Mouse (Mus musculus) hindlimb bud, embryonic 11.5 days (tissue): ENCODE measurements around the gene Thap12.

Source experiments
- DNase-seq: peaks from one replicate; pipeline ENCODE4 v3.0.0-alpha.2; 2012; ENCODE audit warnings: low read depth, low spot score; ENCODE audit errors: extremely low spot score

Thap12 gene

DNA sequence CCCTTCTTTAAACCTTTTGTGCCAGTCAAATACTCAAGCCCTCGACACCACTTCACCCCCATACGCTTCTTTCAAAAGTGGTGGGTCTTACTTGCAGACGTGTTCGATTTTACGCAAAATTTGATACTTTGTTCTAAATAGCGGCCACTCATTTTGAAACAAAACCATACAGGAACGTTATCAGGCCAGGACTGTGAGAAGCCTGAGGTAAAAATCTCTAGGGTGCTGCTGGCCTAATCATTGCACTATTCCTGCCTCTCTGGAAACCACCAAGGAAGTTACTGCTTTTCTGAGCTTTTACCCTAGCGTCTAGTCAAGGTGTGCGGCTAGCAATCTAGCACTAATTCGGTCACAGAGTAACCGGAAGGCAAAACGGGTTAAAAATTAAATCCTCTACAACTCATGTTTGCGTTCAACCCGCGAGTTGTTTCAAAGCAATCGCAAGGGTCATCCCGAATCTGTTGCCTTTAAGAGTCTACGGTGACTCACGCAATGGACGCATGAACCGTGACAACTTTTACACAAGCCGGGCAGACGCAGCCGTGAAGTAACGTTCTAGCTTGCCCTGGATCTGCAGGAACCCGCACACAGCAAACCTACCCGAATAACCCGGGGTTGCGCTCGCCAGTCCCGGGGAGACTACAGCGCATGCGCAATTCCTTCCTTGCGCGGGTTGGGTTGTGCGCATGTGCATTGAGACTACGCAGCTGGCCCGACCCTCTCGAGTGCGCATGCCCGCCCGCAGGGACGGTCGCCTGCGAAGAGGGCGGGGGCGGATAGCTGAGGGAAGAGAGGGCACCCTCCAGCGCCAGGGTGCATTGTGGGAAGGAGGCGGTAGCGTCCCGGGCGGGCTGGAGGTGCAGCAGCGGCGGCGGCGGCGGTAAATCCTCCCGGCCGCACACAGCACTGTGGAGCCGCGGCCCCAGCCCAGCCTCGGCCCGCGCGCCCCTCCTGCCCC is at the start of gene Thap12:
Thap12 (plus strand) TSS at position 821 of the 958 bp plus-strand sequence.
- DNase-seq: peak; percentile 94

DNA sequence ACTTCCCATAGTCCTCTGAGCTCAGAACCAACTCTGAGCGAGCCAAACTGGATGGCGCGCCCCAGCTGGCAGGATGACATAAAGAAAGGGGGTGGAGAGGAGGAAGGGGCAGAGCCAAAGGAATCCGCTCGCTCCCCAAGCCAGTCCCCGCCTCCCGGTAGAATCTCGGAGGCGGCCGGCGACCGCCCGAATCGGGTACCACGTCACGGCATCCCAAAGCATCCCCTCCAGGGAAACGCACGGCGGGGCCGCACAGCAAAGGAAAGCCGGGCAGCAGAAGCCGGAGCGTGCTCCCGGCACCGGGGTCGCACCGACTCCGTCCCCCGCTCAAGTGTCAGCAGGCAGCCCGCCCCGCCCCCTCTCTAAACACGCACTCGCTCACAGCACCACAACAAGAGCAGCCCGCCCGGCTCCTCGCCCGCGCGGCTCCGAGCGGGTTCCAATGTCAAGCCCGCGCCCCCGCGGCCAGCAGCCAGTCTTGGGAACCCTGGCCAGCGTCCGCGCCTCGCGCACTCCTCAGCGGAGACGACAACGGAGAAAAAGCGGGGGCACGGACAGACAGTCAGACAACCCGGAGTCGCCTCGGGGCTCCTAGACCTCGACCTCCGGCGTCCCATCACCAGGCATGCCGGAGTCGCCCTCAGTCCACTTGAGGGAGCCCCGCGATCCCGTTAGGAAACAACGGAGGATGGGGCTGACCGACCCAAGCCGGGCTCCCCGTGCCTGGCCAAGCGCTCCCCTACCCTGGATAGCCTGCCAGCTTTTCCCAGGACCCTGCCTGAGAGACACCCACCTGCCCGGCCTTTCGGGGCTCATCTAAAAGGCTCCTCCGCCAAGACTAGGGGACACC is 47.0 kb upstream of the Thap12 start:
- DNase-seq: no peak

DNA sequence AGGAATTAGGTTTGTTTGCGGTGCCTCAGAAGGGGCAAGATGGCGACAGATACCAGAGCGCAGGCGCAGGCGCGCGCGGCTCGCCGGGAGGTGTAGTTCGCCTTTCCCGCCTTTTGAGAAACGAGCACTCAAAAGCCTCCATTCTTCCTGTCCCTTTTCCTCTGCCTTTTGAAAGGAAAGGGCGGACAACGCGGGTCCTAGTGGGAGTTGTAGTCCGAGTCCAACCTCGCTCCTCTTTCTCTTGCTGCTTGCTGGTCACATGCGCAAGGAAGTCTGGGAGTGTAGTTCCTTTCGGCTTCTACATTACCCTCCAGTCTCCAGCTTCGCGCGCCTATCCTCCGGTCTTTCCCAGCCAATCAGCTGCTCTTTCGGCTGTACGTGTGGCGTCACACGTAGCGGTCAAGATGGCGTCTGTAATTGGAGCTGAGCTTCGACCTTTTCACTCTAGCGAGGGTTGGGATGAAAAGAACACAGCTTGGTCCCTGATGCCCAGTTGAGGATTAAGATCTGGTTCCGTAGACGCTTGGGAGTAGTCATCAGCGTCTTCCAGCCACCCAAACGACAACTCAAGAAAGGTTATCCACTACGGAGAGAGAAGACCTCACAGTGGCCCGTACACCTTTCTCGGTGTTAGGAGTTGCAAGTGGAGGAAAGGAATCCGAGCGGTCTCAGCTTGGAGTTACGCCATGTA is 46.2 kb upstream of the Thap12 start, which contains the start of gene Emsy:
Emsy (minus strand) TSS at position 253 of the 691 bp plus-strand sequence.
- DNase-seq: peak; percentile 95

DNA sequence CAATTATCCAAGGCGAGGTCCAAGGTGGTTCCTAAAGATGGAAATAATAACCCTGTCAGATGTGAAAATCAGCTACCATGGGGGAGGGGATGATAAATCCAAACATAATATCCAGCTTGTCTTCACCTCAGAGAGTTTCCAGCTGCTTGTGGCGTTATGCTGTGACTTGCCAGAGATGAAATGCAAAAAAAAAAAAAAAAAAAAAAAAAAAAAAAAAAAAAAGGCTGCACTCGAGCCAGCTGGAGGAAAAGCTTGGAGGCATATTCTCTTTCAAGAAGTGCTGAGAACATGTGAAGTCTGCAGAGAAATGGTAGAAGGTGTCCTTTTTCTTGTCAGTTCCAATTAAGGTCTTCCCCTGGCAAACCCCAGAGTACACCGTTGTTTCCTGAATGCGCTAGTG is 37.7 kb upstream of the Thap12 start:
- no peak for DNase-seq

DNA sequence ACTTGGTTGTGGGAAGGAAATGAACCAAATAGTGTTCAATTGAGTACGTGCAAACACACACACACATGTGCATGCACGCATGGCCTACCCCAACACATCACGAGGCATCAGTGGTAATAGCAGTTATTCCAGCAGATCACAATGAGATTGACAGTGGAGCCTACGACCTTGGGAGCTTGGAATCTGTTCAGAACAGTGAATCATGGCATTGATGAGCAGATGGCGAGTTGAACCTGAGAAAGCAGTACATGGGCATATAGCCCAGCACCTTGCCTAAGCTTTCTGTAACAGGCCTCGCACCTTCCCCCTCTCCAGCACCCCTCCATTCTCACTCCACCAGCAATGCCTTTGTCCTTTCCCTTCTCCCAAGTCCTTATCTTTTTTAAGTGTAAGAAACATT is 37.2 kb upstream of the Thap12 start:
- DNase-seq: no peak

DNA sequence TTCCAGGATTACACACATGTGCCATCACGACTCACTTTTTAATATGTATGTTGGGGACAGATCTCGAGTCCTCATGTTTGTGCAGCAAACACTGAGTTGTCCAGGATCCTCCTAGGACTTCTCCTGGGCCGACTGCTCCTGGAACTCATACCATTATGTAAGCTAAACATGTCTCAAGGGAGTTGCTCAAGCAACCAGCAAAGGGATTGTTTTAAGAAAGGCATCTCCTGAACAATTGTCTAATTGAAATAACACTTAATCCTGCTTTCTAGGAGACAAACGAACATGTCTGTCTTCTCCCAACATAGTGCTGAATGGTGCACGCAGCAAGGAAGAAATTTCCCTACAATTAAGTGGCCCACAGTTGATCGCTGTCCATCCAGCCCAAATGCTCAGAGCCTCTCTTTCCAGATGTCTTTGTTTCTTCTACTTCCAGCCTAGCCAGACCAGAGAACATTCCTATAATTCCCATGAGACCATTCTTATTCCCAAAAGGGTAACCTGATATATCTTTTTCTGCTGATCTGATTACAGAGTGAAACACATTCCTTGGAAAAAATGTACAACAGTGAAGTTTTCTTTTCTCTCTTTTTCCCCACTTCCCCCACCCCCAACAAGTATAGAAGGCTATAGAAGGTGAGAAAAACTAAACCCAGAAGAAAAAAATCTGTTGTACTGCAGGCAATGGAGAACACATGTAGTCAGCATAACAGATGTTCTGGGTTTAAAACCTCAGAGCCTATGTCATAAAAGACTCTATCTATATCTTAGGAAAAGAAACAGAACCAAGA is 34.8 kb upstream of the Thap12 start:
- DNase-seq: no peak

DNA sequence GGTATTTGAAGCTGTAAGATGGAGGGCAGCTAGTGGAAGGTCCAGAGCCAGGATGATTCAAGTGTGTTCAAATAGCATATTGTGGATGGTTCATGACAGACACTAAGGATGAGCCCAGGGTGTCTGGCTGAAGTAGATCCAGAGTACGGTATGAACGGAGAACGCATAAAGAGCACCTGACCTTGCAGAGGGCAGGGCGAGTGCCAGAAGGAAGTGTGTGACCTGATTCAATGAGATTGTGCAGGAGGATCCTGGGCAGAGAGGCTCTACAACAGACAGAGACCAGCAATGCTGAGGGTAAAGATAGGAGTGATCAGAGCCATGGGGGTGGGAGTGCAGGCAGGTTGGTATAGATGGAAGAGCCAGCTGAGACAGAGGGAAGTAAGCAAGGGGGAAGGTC is 32.1 kb upstream of the Thap12 start:
- no peak for DNase-seq

DNA sequence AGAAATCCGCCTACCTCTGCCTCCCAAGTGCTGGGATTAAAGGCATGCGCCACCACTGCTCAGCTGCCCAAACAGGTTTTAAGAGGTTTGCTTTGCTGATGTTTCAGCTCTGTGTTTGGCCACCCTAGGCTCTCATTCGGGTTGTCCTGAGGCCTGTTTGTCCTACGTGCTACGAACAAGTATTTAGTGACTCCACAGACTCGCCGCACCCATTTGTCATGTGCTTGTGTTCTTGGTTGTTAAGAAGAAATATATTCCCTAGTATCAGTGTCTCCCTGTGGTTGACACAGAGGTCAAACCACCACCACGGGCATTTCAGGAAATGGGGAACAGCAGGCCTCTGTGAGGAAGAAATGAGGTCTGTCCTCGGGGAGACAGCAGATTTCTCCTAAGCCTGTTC is 31.5 kb upstream of the Thap12 start:
- no peak for DNase-seq

DNA sequence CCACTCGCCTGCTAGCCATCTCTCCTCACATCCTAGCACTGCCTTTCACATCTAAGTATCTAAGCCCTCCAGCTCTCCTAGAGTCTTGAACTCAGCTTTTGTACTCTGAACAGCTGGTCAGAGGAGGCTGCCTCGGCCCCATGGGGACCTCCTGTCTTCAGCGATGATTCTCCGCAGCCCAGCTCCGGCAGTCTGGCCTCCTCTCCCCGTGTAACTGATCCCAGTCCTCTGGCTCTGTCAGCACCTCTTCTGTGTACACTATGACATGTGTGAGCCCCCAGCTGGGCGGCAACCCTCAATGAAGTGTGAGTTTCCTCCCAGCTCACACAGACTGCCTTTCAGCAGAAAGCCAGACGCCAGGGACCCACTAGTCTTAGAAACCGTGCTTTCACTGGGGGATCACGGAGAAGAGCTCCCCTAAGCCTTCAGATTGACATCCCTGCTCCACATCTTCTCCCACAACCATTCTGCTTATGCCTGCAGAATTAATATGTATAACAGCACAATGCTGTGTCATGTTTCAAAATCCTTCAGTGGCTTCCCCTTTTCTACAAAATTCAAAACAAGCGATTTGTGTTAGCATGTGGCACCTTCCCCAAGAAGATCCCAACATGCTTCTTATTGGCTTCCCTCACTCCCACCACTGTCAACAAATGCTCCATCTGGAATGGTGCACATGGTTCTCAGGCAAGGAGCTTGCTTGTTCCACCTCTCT is 30.5 kb upstream of the Thap12 start:
- no peak for DNase-seq

DNA sequence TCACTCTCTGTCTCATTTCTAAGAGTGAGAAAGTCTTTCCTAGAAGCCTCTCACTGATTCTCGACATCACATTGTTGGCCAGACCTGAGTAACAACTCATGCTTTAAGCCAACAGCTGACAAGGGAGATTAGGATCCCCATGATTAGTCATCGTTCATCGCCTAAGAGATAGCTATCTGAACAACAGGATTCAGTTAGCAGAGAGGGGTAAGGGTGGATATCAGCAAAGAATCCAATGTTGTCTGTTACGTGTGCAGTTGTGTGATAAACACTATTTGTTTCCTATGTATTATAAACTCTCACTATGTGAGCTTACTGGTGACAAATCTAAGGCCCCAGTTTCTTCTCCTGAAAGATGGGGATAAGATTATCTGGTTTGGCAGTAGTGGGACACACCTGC is 28.6 kb upstream of the Thap12 start:
- DNase-seq: no peak

DNA sequence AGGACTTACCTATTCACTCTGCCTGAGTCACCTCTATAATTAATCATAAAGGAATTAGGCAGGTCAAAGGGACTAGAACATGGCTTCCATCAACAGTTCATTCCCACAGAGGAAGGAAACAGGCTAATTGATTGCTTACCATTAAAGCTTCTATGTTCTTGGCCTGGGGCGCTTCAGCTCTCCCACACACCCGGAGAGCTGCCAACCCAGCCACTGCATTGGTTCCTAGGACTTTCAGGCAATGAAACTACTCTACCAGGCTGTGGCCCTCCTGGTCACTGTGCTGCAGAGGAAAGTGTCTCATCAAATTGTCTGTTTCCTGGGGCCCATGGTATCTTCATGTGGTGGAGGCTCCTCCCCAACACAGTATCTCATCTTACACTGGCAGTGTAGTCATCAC is 25.4 kb upstream of the Thap12 start:
- DNase-seq: no peak

DNA sequence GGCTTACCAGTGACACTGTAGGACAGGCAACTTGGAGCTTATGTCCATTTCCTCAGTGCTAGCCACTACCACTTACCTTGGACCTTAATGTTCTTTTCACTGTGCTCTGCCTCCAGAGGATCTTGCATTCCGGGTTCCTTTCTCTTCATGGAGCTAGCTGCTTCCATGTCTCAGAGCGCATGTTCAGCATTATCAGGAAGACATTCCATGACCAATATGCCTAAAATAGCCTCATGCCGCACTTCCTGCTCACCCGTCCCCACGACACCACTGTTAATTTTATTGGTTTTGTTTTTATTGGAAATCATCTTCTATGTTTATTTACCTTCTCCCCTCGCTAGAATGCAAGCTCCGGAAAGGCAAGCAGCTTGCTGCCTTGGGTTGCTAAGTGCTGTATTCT is 24.5 kb upstream of the Thap12 start:
- no peak for DNase-seq

DNA sequence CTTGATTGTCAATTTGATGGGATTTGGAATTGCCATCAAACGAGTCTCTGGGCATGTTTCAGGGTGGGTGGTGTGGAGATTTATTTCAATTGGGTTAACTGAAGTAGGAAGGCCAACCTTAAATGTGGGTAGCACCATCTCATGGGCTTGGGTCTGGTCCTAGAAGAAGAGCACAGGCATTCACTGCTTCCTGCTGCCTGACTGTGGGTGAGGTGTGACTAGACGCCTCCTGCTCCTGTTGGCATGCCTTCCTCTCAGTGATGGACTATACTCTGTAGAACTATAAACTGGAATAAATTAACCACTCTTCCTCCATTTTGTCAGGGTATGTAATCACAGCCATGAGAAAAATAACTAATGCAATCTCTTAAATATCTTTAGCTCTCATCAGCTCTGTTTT is 22.2 kb upstream of the Thap12 start:
- no peak for DNase-seq

DNA sequence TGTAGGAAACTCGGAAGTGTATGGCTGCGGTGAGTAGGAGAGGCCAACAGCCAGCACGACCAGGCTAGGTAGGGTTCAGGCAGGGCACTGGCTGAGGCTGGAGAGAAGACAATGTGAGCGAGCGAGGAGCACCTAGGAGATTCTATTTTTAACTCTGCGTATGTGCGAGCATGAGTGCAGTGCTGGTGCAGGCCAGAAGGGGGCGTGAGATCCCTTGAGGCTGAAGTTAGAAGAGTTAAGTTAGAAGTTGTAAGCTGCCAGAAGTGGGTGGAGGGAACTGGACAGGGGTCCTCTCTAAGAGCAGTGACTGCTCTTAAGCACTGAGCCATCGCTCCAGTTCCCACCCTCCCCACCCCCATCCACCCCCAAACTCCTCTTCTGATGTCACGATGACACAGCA is 20.1 kb upstream of the Thap12 start:
- no peak for DNase-seq

DNA sequence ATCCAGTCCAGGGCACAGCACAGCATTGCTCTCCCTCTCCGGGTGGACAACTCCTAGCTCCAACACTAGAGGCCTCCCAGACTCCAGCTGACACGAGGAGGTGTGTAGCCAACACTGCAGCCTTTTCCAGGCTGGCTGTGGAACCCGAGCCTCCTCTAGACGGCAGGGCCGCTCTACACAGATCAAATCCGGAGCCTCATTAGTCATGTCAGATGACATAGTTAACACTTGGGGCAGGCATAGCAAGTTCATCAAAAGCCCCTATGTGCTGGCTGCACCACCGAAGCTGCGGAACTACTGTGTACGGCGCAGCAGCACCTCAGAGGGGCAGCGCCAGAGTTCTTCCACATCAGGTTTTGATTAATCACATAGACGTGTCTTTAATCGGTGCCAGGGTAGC is 17.0 kb upstream of the Thap12 start:
- no peak for DNase-seq

DNA sequence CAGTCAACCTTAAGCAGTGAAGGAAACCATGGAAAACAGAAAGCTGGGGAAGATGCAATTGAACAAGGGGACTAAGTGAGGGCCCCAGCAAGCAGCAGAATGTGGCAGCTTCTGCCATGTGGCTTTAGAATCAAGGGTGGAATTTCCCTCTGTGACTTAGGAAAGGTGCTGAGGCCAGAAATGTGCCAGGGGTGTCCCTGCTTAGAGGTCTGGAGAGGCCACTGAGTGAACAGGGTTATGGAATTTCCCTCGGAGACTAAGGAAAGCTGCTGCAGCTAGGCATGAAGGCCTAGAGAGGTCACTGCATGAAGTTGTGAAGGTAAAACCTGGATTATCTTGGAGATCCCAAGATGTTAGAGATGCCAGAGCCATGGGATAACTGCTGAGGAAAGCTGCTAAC is 12.8 kb upstream of the Thap12 start:
- DNase-seq: no peak

DNA sequence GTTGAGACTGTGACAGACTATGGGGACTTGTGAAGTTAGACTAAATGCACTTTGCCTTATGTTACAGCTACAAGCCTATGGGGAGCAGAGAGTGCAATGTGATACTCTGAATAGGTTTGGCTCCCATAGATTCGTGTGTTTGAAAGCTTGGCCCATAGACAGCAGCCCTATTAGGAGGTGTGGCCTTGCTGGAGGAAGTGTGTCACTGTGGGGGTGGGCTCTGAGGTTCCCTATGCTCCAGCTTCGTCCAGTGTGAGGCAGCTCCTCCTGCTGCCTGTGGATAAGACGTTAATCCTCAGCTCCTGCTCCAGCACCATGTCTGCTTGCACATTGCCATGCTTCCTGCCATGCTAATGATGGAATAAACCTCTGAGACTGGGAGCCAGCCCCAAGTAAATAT is 12.1 kb upstream of the Thap12 start:
- DNase-seq: no peak

DNA sequence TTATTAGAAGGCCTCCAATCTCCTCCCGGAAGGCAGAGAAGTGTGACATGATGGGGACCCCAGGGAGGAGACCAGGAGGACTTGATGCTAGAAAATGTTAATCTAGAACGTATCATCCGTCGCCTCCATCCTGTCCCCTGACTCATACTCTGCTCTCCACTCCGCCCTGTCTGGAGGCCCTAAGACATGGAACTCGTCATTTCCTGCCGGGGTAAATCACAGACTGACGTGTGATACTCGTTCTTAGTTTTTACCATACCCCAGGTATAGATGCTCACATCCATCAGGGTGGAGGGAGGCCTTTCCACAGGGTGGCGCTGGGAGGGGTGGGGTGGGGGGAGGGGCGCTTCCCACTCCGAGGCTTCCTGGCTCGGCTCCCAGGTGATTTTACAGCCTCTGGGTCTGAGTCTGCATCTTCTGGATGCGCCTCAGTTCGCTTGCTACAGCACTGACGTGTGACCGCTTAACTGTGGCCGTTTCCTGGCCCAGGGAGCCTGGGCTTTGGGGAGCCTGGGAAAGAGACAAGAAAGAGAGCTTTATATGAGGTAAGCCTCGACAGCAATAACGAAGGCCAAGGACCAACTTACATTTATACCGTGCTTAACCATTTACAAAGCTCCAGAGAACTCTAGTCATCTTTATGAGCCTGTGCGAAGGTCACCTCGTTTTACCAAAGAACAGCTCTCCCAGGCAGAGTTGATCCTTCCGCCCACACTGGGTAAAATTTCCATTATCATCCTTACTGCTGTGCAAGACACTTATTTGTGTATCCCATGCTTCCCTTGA is 9.9 kb upstream of the Thap12 start:
- DNase-seq: no peak

DNA sequence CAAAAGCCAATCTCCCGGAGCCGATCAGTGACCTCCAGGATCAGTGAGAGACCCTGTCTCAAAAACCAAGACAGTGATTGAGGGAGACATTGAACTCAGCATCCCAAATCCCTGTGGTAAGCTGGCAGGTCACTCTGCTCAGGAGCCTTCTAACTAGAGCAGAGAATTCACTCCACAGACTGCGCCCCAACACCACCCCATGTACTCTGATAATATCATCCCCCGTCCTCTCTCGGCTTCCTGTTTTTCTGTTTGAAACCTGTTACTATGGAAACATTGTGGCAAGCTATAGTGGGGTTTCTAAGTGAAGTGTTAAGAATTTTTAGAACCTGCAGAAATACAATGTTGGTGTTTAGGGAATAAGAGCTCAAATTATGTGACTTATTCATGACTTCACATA is 8.9 kb upstream of the Thap12 start:
- DNase-seq: no peak
